In genomic region chr14:8183330-8183729, GRCm38 (mm10) we compare ENCODE assay signal across 13 mouse cellular contexts. TPM values are rescaled to one million over a fixed set of nuclear protein-coding genes. Genes with fewer than 3 reads are reported as not detected.
DNase-seq lines count a peak whose midpoint lies in the region; ATAC-seq and TF ChIP-seq lines count a peak whose summit lies in the region.
"Had no signal": no experiment of that assay in that cellular context is flagged by ENCODE, and none has a peak within 500 bp of the region (broad histone marks: within the 10 kb centered on the region; RNA-seq: fewer than 3 reads in every experiment).

No protein-coding gene starts in this region.

- no peaks in the 10 kb centered on the region for H3K4me1 ChIP-seq in liver, postnatal 0 days (ENCODE audit: insufficient read depth)
- H3K4me1 ChIP-seq in liver, embryonic 11.5 days (replicated peaks; ENCODE audit: control insufficient read depth, insufficient read depth, low read length) = no peaks in the 10 kb centered on the region
- no peaks in the 10 kb centered on the region for H3K4me1 ChIP-seq in MEL (ENCODE audit: control insufficient read depth in 1 of 2, insufficient read depth in 2 of 2, low read length in 2 of 2)
- no peaks in the 10 kb centered on the region for H3K4me1 ChIP-seq in embryonic facial prominence, embryonic 10.5 days
- H3K4me1 ChIP-seq: hindbrain, embryonic 15.5 days; liver, embryonic 15.5 days had no signal

- no peak overlapping the region for H3K4me2 ChIP-seq in liver, postnatal 0 days (ENCODE audit: low read depth, low read length)
- no peak overlapping the region for H3K4me2 ChIP-seq in liver, embryonic 11.5 days
- H3K4me2 ChIP-seq: hindbrain, embryonic 15.5 days; liver, embryonic 15.5 days; midbrain, embryonic 11.5 days had no signal

- DNase-seq in frontal cortex, postnatal 25 days (ENCODE audit: low spot score in 2 of 2) = no peak
- DNase-seq in liver, postnatal 0 days = no peak
- no peak for DNase-seq in liver, embryonic 11.5 days (ENCODE audit: low spot score)
- DNase-seq in MEL (ENCODE audit: low read depth, low spot score) = peak; percentile 50
- DNase-seq in embryonic facial prominence, embryonic 10.5 days (ENCODE audit: low spot score) = no peak
- DNase-seq in layer of hippocampus, adult 8-10 months (ENCODE audit: low spot score in 2 of 2) = no peak
- DNase-seq: kidney, postnatal 14 days; retina, postnatal 1 day had no signal

- H3K79me2 ChIP-seq in MEL (ENCODE audit: control insufficient read depth, insufficient read depth, low read length, poor library complexity) = no peaks in the 10 kb centered on the region

- no peaks in the 10 kb centered on the region; the same call in 1 of the 2 replicates for H3K9me3 ChIP-seq in liver, postnatal 0 days (ENCODE audit: low read length)
- H3K9me3 ChIP-seq in liver, embryonic 11.5 days (ENCODE audit: control insufficient read depth, low read length) = 0 out of 2 replicates have a peak, but pooled peaks cover 2% of the 10 kb centered on the region
- no peaks in the 10 kb centered on the region for H3K9me3 ChIP-seq in MEL (replicated peaks; ENCODE audit: insufficient read depth, low read length)
- no peaks in the 10 kb centered on the region for H3K9me3 ChIP-seq in embryonic facial prominence, embryonic 10.5 days
- H3K9me3 ChIP-seq: hindbrain, embryonic 15.5 days; liver, embryonic 15.5 days had no signal

- H3K4me3 ChIP-seq in liver, postnatal 0 days (ENCODE audit: low read depth, low read length) = no peak overlapping the region
- H3K4me3 ChIP-seq in liver, embryonic 11.5 days (ENCODE audit: low read depth, low read length) = no peak overlapping the region
- H3K4me3 ChIP-seq in MEL (ENCODE audit: control insufficient read depth in 1 of 2, insufficient read depth in 1 of 2, low read depth in 2 of 2, low read length in 2 of 2) = no peak overlapping the region
- no peak overlapping the region for H3K4me3 ChIP-seq in embryonic facial prominence, embryonic 10.5 days
- H3K4me3 ChIP-seq: hindbrain, embryonic 15.5 days; liver, embryonic 15.5 days had no signal

- ATAC-seq in frontal cortex, adult (ENCODE audit: low TSS enrichment) = 0 out of 2 replicates have a peak, but pooled peaks have one; percentile 7
- no peak for ATAC-seq in liver, postnatal 0 days
- no peak for ATAC-seq in liver, embryonic 11.5 days (replicated peaks; ENCODE audit: low FRiP score)
- peak; percentile 46; the same call in 1 of the 2 replicates for ATAC-seq in granulocyte monocyte progenitor cell, adult 5-6 weeks (replicated peaks; ENCODE audit: poor library complexity, severe bottlenecking)

- H3K27ac ChIP-seq in liver, postnatal 0 days (ENCODE audit: low read depth) = no peak overlapping the region
- H3K27ac ChIP-seq in liver, embryonic 11.5 days (ENCODE audit: low read depth, low read length) = no peak overlapping the region
- no peak overlapping the region for H3K27ac ChIP-seq in MEL (ENCODE audit: control insufficient read depth, low read depth, low read length)
- H3K27ac ChIP-seq in embryonic facial prominence, embryonic 10.5 days (replicated peaks) = no peak overlapping the region
- H3K27ac ChIP-seq: hindbrain, embryonic 15.5 days; liver, embryonic 15.5 days had no signal

- 66% methylated on average over 3 of the region's 3 CpGs for WGBS in liver, postnatal 0 days (ENCODE audit: insufficient replicate concordance)
- 70% methylated on average over 3 of the region's 3 CpGs for WGBS in liver, embryonic 11.5 days
- 59% methylated on average over 3 of the region's 3 CpGs for WGBS in embryonic facial prominence, embryonic 10.5 days

- TF ChIP-seq CTCF in liver, postnatal 0 days (IDR thresholded peaks at IDR 0.05; ENCODE audit: low read depth) = peak; percentile 55
- peak; percentile 57 to 65 (median 61) for TF ChIP-seq CTCF in MEL (IDR thresholded peaks at IDR 0.05 in 2 of 3, conservative IDR thresholded peaks at IDR 0.05 in 1 of 3; ENCODE audit: control insufficient read depth in 1 of 3, insufficient read depth in 1 of 3, low read depth in 2 of 3, low read length in 3 of 3, poor library complexity in 1 of 3, severe bottlenecking in 1 of 3)

- no peaks in the 10 kb centered on the region for H3K36me3 ChIP-seq in liver, postnatal 0 days (replicated peaks; ENCODE audit: insufficient read depth, low read length)
- no peaks in the 10 kb centered on the region for H3K36me3 ChIP-seq in liver, embryonic 11.5 days (ENCODE audit: control insufficient read depth, insufficient read depth, low read length)
- no peaks in the 10 kb centered on the region for H3K36me3 ChIP-seq in MEL (ENCODE audit: control insufficient read depth in 1 of 2, insufficient read depth in 2 of 2, low read length in 2 of 2)
- no peaks in the 10 kb centered on the region for H3K36me3 ChIP-seq in embryonic facial prominence, embryonic 10.5 days (replicated peaks)
- H3K36me3 ChIP-seq: hindbrain, embryonic 15.5 days; liver, embryonic 15.5 days had no signal

- no peak overlapping the region for H3K9ac ChIP-seq in liver, postnatal 0 days (replicated peaks)
- no peak overlapping the region for H3K9ac ChIP-seq in liver, embryonic 11.5 days (ENCODE audit: low read depth, low read length)
- H3K9ac ChIP-seq in MEL (ENCODE audit: control insufficient read depth, low read depth, low read length, poor library complexity, severe bottlenecking) = no peak overlapping the region
- H3K9ac ChIP-seq: hindbrain, embryonic 15.5 days; liver, embryonic 15.5 days had no signal

- no peaks in the 10 kb centered on the region for H3K27me3 ChIP-seq in liver, postnatal 0 days (ENCODE audit: insufficient read depth, low read length)
- H3K27me3 ChIP-seq in liver, embryonic 11.5 days (replicated peaks; ENCODE audit: control insufficient read depth, insufficient read depth, low read length) = no peaks in the 10 kb centered on the region
- peaks cover 0 to 2% of the 10 kb centered on the region in 2 experiments; a peak in 3 of 4 replicates for H3K27me3 ChIP-seq in MEL (ENCODE audit: control insufficient read depth in 1 of 2, insufficient read depth in 2 of 2, low read length in 2 of 2)
- H3K27me3 ChIP-seq in embryonic facial prominence, embryonic 10.5 days (replicated peaks; ENCODE audit: low read depth, poor library complexity, severe bottlenecking) = no peaks in the 10 kb centered on the region
- H3K27me3 ChIP-seq: hindbrain, embryonic 15.5 days; liver, embryonic 15.5 days had no signal

- TF ChIP-seq EP300 in liver, postnatal 0 days (IDR thresholded peaks at IDR 0.05; ENCODE audit: low read depth) = no peak
- no peak for TF ChIP-seq EP300 in MEL (IDR thresholded peaks at IDR 0.05; ENCODE audit: low read depth in 1 of 2, low read length in 2 of 2)

- peak; percentile 42 for TF ChIP-seq RAD21 in MEL (IDR thresholded peaks at IDR 0.05; ENCODE audit: low read depth, low read length)

- TF ChIP-seq POLR2A in MEL (IDR thresholded peaks at IDR 0.05; ENCODE audit: control insufficient read depth in 1 of 2, insufficient read depth in 1 of 2, low read depth in 1 of 2, low read length in 2 of 2, poor library complexity in 1 of 2) = no peak

TF ChIP-seq in MEL, 35 proteins besides CTCF, POLR2A, EP300 and RAD21:
- TF ChIP-seq SMC3 (IDR thresholded peaks at IDR 0.05; ENCODE audit: low read depth, low read length) (peak; percentile 33), SIN3A (IDR thresholded peaks at IDR 0.05; ENCODE audit: low read length) (no peak)

RNA-seq across cellular contexts. Expression of gene Pdhb, which starts 10.5 kb away (rescaled TPM):
- 119 and 125 TPM in 2 replicates for polyA plus RNA-seq in liver, postnatal 0 days (2015; fragmentation: Nextera tagmentation; extraction: Ambion mirVana)
- 196 and 210 TPM in 2 replicates for polyA plus RNA-seq in liver, embryonic 11.5 days (2014; fragmentation: Nextera tagmentation; extraction: Ambion mirVana)
- 128 and 140 TPM in 2 replicates for total RNA-seq in MEL (2012; rRNA removed)
- 100 to 1,000 TPM in 1 of 2 experiments, not detected in 1; 109 TPM for polyA plus RNA-seq in MEL (2012; ENCODE audit: insufficient read depth in 1 of 2, insufficient read length in 2 of 2, low read depth in 1 of 2, low replicate concordance in 2 of 2, missing spikeins in 1 of 2)
- 102 and 123 TPM in 2 replicates for total RNA-seq in granulocyte monocyte progenitor cell, adult 5-6 weeks (2014; fragmentation: Nextera tagmentation)
- total RNA-seq in granulocyte monocyte progenitor cell, adult 5-6 weeks (2017) = 143 and 158 TPM in 2 replicates
- 200 and 214 TPM in 2 replicates for polyA plus RNA-seq in embryonic facial prominence, embryonic 10.5 days (2016; fragmentation: Nextera tagmentation; extraction: Ambion mirVana)
- 100 to 1,000 TPM; 169 to 185 (median 175) TPM for total RNA-seq in layer of hippocampus, adult 8-10 months (2022)

RNA-seq across cellular contexts. Expression of gene Kctd6, which starts 30.6 kb away (rescaled TPM):
- polyA plus RNA-seq in liver, postnatal 0 days (2015; fragmentation: Nextera tagmentation; extraction: Ambion mirVana) = 9.7 and 10.0 TPM in 2 replicates
- polyA plus RNA-seq in liver, embryonic 11.5 days (2014; fragmentation: Nextera tagmentation; extraction: Ambion mirVana) = 9.0 and 10.6 TPM in 2 replicates
- total RNA-seq in MEL (2012; rRNA removed) = 3.6 and 4.2 TPM in 2 replicates
- polyA plus RNA-seq in MEL (2012; ENCODE audit: insufficient read depth in 1 of 2, insufficient read length in 2 of 2, low read depth in 1 of 2, low replicate concordance in 2 of 2, missing spikeins in 1 of 2) = 1 to 10 TPM in 1 of 2 experiments, not detected in 1; 5.5 TPM
- total RNA-seq in granulocyte monocyte progenitor cell, adult 5-6 weeks (2014; fragmentation: Nextera tagmentation) = 6.6 and 12.7 TPM in 2 replicates
- 6.2 and 6.6 TPM in 2 replicates for total RNA-seq in granulocyte monocyte progenitor cell, adult 5-6 weeks (2017)
- 6.3 and 8.3 TPM in 2 replicates for polyA plus RNA-seq in embryonic facial prominence, embryonic 10.5 days (2016; fragmentation: Nextera tagmentation; extraction: Ambion mirVana)
- 10 to 100 TPM; 52.8 to 75.2 (median 63.4) TPM for total RNA-seq in layer of hippocampus, adult 8-10 months (2022)

Comparison
In these comparisons a context has a peak if more than half of its experiments do, and no peak if none do; other contexts are left out.
1. ATAC-seq: peak in frontal cortex, adult (single experiment) and granulocyte monocyte progenitor cell, adult 5-6 weeks (single experiment); none in liver, postnatal 0 days (single experiment) and liver, embryonic 11.5 days (single experiment).